Mouse (Mus musculus): ENCODE results near the gene Myl3.

GRCm38 (mm10) chr9:110742951-110743455 lies 1.3 kb downstream of the Myl3 start:
- no peak for TF ChIP-seq CTCF (IDR thresholded peaks at IDR 0.05; ENCODE audit: low read depth, low read length)
- no peak for TF ChIP-seq GATA1 (IDR thresholded peaks at IDR 0.05; ENCODE audit: borderline replicate concordance, low read length)
- TF ChIP-seq POLR2AphosphoS5 (IDR thresholded peaks at IDR 0.05; ENCODE audit: insufficient replicate concordance, low read depth, low read length): no peak
- TF ChIP-seq TAL1 (conservative IDR thresholded peaks at IDR 0.05; ENCODE audit: low read depth, low read length): no peak
- no peak for TF ChIP-seq GATA2 (IDR thresholded peaks at IDR 0.05; ENCODE audit: borderline replicate concordance, low read depth, low read length)

Measured in G1E (cell line).